Mouse (Mus musculus): ENCODE measurements around the gene Smarca2.
"Not testable (repeated sequence)": the region's sequence is repeated elsewhere in the genome, so short reads cannot be mapped to it uniquely, and the experiment has no call there.

The Smarca2 gene

DNA sequence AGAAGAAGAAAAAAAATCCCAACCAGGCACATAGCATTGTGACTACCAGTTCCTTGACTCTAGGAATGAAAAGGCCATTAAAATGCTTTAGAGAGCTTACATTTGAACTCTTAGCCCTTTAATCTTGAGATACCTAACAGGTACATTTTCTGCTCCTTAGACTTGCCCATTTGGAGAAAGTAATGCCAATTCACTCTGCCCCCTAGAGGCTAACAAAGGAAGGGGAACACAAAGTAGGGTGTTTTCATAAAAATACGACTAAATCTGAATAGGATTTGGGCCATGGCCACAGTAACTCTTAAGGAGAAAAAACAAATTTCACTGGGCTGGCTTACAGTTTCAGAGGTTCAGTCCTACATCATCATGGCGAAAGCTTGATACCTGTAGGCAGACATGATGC lies 77.9 kb downstream of the Smarca2 start:
- no peak for DNase-seq (ENCODE audit: extremely low read depth, insufficient read length, low spot score)

DNA sequence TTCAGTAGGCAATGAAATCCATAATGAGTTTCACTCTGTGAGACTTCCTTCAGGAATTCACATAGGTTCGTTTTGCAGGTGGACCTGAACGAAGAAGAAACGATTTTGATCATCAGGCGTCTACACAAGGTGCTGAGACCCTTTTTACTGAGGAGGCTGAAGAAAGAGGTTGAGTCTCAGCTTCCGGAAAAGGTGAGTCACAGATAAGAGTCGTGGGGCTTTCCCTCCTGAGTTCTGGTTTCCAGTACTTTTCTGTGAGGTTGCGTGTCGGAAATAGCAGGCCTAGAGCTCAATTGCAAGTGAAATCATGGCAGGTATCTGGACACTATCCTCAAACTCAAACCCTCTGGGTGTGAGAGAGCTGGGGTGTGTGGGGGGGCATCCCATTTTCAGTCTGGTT lies 78.9 kb downstream of the Smarca2 start:
- no peak for DNase-seq (ENCODE audit: extremely low read depth, insufficient read length, low spot score)

DNA sequence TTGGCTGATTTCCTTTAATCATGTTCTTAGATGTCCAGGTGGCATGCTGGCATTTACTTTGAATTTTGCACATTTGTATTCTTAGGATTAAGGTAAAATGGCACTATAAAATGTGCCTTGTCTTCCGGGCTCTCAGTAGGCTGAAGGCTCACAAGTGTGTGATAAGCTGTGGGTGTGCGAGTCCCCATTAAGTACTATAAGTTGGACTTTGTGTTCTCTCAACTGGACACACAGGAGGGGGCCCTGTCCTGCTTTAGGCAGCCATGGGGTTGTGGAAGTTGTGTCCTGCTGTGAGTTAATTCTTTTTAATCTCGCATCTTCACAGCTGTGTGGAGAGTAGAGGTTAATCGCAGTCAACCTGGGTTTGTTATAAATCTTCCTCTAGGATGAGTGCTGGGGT lies 85.7 kb downstream of the Smarca2 start:
- DNase-seq (ENCODE audit: extremely low read depth, insufficient read length, low spot score), result no peak

DNA sequence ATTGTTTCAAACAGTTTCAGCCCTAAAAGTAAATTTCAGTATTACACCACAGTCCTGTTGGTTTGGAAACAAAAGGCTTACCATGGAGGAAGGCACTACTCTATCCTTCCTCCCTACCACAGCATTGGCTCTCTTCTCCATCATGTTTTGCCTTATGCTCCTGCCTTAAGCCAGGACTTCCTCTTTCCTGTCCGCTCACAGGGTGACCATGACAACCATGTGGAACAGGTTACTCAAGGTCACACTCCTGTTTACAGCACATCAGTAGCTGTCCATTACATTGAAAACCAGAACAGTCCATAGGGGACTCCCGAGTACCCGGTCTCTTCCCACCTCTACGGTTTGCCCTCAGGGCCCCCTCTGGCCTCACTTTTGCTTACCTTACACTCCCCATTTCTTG lies 92.3 kb downstream of the Smarca2 start:
- no peak for DNase-seq (ENCODE audit: extremely low read depth, insufficient read length, low spot score)

DNA sequence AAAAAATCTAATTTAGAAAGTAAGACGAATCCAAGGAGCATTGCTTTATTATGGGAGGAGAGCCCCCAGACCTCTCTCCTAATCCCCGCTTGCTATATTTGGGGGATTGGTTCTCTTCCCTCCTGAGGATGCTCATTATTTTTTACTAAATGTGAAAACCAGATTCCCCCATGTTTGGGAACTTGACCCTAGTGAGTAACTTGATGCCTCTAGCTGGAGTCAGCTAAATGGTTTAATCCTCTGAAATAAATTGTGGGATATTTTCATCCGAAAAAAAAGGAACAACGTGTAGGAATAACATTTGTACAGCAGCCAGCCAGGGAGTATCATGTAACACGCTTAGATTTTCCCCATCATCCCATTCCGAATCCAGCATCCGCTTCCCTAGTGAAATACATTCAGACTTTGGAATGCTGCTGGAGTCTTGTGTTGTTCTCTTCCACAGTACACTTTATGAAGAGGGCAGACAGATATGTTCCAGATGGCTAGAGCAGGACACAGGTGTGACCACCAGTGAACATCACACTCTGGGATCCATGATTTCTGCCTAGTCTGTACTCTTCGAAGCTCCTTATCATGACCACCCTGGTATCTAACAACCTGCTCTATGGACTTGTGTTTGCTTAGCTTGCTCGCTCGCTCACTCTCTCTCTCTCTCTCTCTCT lies 99.8 kb downstream of the Smarca2 start:
- no peak for DNase-seq (ENCODE audit: extremely low read depth, insufficient read length, low spot score)

DNA sequence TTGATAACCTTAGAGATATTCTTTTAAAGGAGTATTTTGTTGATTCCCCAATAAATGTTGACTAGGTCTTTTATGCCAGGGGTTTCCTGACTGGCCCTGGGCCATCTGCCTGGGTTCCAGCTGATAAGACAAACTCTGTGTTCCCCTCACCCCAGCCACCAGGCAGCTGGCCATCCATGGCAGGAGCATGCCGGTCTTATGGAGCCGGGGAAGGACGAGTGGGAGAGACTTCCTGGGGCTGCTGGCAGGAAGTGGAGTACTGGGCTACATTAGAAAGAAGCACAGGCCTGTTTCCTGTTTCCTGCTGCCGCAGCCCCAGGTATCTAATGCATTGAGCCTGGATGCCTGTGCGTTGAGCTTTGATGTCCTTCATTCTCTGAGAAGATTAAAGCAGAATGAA lies 102.1 kb downstream of the Smarca2 start:
- no peak for DNase-seq (ENCODE audit: extremely low read depth, insufficient read length, low spot score)

DNA sequence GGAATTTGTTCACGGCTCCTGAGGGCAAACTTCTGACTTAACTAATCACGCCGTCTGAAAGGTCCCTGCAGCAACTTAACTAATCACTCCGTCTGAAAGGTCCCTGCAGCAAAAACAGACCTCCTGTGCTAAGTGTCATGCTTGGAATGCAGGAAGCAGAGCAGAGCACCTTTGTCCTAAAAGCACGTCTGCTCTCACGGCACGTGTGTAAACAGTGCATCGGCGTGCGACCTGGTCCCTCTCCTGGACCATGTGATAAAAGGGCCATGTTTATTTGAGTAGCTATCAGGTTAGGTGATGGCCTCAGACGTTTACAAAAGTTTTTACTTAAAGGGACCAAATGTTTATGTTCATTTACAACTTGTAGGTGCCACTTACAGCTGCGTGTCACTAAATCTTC lies 104.2 kb downstream of the Smarca2 start:
- DNase-seq (ENCODE audit: extremely low read depth, insufficient read length, low spot score), result no peak

DNA sequence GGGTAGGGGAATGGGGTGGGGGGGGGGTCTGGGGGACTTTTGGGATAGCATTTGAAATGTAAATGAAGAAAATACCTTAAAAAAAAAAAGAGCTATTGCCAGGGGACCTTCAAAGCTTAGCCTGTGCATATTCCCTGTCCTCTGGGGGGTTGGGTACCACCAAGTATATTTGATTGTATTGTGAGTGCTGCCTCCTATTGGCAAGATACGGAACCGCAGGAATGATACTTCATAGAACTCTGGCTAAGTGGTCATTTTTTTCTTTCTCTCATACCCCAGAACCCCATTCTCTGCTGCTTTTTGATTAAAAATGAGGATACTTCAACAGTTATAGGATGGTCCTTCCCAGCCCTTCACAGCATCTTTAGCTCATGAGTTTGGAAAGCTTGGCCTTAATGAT lies 106.4 kb downstream of the Smarca2 start:
- DNase-seq (ENCODE audit: extremely low read depth, insufficient read length, low spot score), result no peak

DNA sequence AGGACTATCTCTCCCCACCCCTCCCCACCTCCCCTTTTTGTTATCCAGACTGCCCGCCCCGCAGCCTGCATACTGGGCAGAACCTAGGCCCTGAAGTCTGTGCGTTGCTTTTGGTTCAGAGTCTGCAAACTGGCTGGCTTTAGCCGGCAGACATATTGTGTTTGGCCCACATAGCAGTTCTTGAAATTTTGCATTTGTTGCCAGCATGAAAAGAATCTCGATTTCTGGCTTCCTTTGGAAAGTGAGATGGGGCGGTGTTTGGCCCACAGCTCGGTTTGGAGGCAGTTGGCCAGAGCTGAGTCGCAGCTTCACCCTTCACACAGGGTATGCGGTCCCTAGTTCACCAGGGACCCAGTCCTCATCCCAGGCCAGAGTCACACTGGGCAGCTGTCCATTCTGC lies 111.4 kb downstream of the Smarca2 start:
- no peak for DNase-seq (ENCODE audit: extremely low read depth, insufficient read length, low spot score)

DNA sequence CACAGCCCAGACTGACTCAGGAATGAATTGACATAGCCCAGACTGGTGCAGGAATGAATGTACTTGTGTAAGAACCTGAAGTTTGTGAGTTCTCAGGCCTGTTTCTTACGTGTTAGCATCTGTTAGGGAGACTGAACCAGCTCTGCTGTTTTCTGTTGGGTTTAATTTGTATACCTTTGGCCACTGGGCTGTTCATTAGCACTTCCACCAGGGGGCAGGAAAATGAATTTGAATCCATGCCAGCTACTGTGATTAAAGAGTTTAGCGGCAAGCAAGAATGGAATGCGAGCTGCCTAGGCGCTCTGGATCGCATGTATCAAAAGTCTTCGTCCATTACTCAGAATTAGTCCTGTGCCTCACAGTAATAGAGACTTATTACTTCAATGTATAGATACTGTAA lies 113.4 kb downstream of the Smarca2 start:
- no peak for DNase-seq (ENCODE audit: extremely low read depth, insufficient read length, low spot score)

DNA sequence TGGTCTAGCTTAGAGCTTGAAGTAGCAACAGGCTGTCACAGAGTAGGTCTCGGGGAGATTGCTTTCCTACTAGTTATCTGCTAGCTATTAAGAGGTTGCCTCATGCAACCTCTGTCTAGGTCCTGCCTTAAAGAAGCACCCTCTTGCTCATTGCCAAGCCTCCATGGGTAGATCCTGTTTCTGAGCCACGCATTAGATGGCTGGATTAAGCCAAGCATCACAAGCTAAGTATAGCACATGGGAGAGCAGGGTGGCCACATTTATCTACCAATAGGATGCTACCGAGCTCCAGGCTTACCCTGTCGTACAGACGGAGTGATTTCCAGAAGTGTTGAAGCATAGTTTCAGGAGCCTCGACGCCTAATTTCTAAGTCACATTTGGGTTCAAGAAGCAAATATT lies 114.3 kb downstream of the Smarca2 start:
- no peak for DNase-seq (ENCODE audit: extremely low read depth, insufficient read length, low spot score)

DNA sequence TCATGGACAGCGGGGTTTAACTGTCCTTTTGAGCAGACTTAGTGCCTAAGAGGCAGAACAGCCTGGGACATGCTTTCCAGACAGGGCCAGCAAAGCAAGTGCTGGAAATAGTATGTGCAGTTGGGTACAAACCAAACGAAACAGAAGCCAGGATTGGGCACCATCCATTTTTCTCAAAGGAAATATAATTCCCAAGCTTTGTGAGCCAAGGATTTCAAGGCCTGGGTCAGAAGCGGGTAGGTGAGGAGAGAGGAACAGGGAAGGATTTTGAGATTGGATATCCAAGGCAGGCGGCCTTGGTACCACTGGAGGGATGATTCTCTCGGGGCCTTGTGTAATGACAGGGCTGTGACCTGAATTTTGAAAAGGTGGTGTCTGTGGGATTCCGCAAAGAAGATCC lies 116.9 kb downstream of the Smarca2 start:
- DNase-seq (ENCODE audit: extremely low read depth, insufficient read length, low spot score), result no peak

DNA sequence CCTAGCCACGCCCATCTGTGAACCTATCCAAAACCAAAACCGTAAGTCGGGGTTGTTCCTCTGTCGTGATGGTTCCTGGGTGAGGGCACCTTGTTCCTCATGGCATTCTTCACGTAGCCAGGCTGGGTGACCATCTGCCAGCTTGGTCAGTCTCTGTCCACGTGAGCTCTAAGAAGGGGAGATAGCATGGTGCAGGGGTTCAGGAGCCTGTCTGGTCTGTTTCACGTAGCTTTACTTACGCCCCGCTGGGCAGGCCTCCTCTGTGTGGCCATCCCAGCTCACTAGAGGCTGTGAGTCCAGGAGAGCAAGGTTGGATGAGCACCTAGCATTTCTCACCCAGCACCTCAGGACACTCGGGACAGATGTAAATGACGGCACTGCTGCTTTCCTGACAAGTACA lies 119.0 kb downstream of the Smarca2 start:
- DNase-seq (ENCODE audit: extremely low read depth, insufficient read length, low spot score), result no peak

DNA sequence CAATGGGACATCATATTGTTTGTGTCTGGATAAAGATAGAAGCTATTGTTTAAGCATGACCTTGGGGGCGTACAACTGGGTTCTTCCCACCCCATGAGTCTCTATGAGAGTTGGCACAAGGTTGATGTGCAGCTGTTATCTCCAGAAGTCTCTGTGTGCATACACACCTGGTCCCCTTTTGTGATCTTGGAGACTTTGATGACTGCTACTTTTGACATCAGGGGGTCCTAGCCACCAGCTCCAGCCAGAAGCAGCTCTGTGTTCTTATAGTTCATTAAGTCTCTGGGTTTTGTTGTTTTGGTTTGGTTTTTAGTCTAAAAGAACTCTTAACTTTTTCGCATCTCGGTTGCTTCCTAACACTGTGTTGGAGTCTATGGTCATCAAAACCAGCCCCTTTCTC lies 119.8 kb downstream of the Smarca2 start:
- no peak for DNase-seq (ENCODE audit: extremely low read depth, insufficient read length, low spot score)

DNA sequence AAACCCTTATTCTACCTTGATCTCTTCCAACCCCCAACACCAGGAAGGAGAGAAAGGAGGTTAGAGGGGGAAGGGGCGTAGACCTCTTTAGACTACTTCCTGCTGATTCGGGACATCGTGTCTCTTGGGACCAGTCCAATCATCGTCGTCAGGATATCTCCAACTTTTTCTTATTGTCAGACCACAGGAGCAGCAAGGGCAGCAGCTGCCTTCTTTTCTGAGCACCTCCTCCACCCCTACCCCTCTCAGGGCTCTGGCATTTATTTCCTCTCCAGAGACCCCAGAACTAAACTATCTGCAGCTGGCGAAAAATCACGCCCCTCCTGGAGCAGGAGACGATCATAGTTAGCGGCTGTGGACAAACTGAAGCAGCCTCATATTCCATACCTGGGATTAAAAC lies 122.9 kb downstream of the Smarca2 start:
- no peak for DNase-seq (ENCODE audit: extremely low read depth, insufficient read length, low spot score)

DNA sequence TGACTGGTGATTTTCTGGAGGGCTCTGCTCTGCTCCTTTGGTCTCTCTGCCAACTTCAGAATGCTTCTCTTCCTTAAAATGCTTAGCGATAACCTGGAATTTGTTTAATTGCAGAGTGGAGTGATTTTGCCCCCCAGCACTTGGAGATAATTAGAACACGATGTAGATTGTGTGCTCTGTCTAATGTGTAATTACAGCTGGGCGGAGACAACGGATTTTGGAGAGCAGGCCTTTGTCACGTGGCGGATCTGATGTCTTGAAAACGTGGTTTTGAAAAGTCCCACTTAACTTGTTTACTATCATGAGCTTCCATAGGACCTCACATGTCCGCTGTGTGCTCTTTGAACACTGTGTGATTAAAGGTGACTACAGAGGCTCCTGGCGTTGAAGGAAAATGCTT lies 125.6 kb downstream of the Smarca2 start:
- DNase-seq (ENCODE audit: extremely low read depth, insufficient read length, low spot score), result no peak

DNA sequence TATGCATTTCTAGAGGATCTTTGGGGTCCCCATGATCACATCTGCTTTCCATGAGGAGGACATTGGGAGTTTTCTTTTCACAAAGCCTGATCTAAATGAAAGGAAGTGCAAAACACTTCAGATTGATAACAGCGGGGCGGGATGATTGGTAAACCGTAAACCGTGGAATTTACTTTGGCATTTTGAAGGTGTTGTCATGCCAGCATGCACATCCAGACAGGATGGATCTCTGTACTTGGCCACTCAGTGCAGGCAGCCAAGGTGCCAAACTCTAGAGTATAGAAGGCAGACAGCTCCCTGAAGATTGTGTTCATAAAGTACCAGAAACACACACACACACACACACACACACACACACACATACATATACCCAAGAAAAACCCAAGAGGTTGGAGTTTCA lies 126.3 kb downstream of the Smarca2 start:
- DNase-seq (ENCODE audit: extremely low read depth, insufficient read length, low spot score), result no peak

DNA sequence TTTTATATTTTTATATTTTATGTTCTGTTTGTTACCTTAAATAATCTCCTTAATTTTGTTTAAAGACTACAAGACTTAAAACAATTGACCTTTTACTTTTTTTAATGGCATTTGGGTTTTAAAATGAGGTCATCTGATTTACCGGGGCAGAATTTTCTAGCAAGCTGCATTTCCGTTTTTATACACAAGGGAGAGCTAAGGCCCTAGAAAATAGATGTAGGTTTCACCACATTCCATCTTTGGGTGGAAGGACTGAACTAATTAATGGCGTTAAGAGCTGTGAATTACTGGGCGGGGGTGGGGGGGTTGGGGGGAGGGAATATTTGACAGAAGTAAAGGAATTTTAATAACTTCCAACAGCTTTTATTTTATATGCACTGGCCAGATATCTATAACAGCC lies 127.0 kb downstream of the Smarca2 start:
- no peak for DNase-seq (ENCODE audit: extremely low read depth, insufficient read length, low spot score)

DNA sequence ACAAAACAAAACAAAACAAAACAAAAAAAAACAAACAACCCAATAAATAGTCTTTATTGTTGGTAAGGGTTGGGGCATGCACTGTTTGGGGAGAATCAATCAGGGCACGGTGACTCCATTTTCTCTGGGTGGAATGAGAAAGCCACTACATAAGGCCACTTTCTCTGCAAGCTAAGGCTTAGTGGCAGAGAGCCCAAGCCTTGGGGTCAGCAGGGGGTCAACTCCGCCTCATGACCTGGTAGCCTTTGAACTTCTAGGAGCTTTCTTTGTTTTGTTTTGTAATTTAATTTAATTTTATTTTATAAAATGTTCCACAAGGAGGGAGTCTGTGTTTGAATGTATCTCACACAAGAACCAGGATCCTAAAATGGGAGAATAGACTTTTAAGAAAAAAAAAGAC lies 128.2 kb downstream of the Smarca2 start:
- DNase-seq (ENCODE audit: extremely low read depth, insufficient read length, low spot score), result no peak

DNA sequence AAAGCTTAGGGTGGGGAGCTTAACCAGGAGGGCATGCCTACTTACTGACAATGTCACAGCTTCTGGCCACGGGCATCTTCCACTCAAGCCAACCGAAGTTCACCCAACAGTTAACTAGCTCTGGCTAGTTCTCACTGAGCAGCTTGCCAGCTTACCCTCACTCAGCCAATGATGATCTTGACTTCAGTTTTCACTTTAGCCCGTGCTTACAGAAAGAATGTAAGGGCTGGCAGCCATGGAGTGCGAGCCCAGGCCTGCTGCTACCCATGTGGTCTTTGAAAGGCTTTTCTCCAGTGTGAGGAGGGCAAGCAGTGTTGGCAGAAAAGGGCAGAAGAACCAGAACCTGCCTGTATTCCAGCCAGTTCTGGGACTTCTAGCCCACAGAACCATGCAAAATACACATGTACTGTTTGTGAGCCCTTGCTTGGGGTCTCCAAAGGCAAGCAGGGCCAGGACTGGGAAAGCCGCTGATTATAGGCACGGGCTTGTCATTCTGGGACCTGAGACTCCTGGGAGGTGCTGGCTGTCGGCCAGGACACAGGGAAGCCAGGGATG lies 128.8 kb downstream of the Smarca2 start:
- DNase-seq (ENCODE audit: extremely low read depth, insufficient read length, low spot score), result no peak

DNA sequence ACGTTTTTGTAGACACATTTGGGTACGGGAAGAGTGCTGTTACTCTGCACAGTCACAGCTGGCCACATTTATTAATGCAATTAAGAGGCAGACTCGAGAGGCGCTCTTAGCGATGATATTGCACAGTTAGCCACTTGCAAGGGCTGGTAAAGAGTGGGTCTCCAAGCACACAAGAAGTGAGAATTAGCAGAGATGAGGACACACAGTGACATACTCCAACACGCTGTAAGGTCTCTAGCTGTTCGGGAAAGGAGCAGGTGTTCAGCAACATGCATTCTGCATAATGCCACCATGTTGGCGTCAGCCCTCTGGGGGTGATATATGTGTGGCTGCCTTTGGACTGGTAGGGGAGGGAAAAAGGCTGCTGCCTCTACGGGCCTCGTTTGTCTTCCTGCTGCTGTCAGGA lies 129.9 kb downstream of the Smarca2 start:
- DNase-seq (ENCODE audit: extremely low read depth, insufficient read length, low spot score), result no peak

DNA sequence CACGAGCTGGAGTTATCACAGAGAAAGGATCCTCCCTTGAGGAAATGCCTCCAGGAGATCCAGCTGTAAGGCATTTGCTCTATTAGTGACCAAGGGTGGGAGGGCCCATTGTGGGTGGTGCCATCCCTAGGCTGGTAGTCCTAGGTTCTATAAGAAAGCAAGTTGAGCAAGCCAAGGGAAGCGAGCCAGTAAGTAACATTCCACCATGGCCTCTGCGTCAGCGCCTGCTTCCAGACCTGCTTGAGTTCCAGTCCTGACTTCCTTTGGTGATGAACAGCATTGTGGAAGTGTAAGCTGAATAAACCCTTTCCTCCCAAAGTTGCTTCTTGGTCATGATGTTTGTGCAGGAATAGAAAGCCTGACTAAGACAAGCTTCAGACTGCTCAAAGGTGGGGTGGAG lies 140.2 kb downstream of the Smarca2 start:
- not testable (repeated sequence) for DNase-seq (ENCODE audit: extremely low read depth, insufficient read length, low spot score)

DNA sequence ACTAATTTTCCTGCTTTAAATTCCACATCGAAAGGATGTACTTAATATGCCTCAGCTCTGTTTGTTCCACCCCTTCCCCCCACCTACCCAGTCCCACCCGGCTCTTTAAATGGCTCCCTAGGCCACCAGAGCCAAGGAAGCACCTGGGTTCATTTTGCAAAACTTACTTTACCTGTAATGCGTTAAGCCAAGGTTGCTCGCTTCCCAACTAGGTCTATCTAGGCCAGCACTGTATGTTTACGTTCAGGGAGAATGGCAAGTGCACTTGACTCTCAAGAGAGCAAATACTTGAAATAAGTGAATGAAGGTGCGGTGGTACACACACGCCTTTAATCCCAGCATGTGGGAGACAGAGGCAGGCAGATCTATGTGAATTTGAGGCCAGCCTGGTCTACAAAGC lies 140.7 kb downstream of the Smarca2 start:
- no peak for DNase-seq (ENCODE audit: extremely low read depth, insufficient read length, low spot score)

Data from 3134 (cell line).